Mouse (Mus musculus) kidney, postnatal 0 days (tissue): ENCODE data around the gene Capn15. TPM values are rescaled to one million over a fixed set of nuclear protein-coding genes. Genes with fewer than 3 reads are reported as not detected.

Experiments used
- ATAC-seq: fragments of 200-750 bp; cut with Nextera tagmentation; replicated peaks from 2 replicates; pipeline ENCODE4 v1.8.0; 2017; ENCODE audit warnings: low read depth, moderate number of reproducible peaks, moderate TSS enrichment, moderate library complexity; ENCODE audit not compliant: low FRiP score
- DNase-seq: peaks from one replicate; pipeline ENCODE4 v3.0.0-alpha.2; 2016; ENCODE audit warnings: low spot score
- H3K27ac ChIP-seq: fragments of 300-500 bp; sonication (generic); 2 replicates; pipeline ENCODE4 v1.5.1; 2014; ENCODE audit warnings: mild to moderate bottlenecking
- H3K27me3 ChIP-seq: fragments of 300-500 bp; sonication (generic); 2 replicates; pipeline ENCODE4 v1.6.1; 2014; ENCODE audit warnings: low read length, mixed read lengths; ENCODE audit not compliant: insufficient read depth
- H3K36me3 ChIP-seq: fragments of 300-500 bp; sonication (generic); 2 replicates; pipeline ENCODE4 v1.6.1; 2014; ENCODE audit warnings: low read length, mixed read lengths; ENCODE audit not compliant: insufficient read depth
- H3K4me1 ChIP-seq: fragments of 300-500 bp; sonication (generic); replicated peaks from 2 replicates; pipeline ENCODE4 v1.6.1; 2014; ENCODE audit warnings: antibody characterized with exemption, low read length, mixed read lengths; ENCODE audit not compliant: insufficient read depth
- H3K4me2 ChIP-seq: fragments of 300-500 bp; sonication (generic); 2 replicates; pipeline ENCODE4 v1.6.1; 2014; ENCODE audit warnings: mild to moderate bottlenecking, low read length, moderate library complexity, mixed read lengths
- H3K4me3 ChIP-seq: fragments of 300-500 bp; sonication (generic); replicated peaks from 2 replicates; pipeline ENCODE4 v1.5.1; 2014; ENCODE audit warnings: low read depth, low read length
- H3K9ac ChIP-seq: fragments of 300-500 bp; sonication (generic); 2 replicates; pipeline ENCODE4 v1.6.1; 2014; ENCODE audit warnings: low read depth, low read length
- H3K9me3 ChIP-seq: fragments of 300-500 bp; sonication (generic); replicated peaks from 2 replicates; pipeline ENCODE4 v1.6.1; 2016; ENCODE audit warnings: low read length, inconsistent platforms, mixed read lengths
- CTCF ChIP-seq: IDR thresholded peaks from 2 replicates; pipeline ENCODE4 v1.5.1; 2016; ENCODE audit warnings: antibody characterized with exemption, low read depth, mild to moderate bottlenecking, moderate library complexity
- WGBS: fragments of 180-500 bp; shearing (Covaris S2); extraction: QIAGEN DNeasy Blood & Tissue Kit; methylation state at CpG from one replicate; pipeline ENCODE4 v1.1.7; 2014; 5-methylcytosine and 5-hydroxymethylcytosine counted together
- polyA plus RNA-seq: library from polyadenylated mRNA; unstranded; fragments of >200 nt; fragmentation: Nextera tagmentation; extraction: Ambion mirVana; gene quantifications from 2 replicates; pipeline ENCODE4 v1.2.1, GENCODE M21; 2015

Capn15 gene
- polyA plus RNA-seq, 1 experiment from 2014 or later = 17.0 TPM

GRCm38 (mm10) chr17:26005731-26006450, 20.3 kb upstream of the Capn15 start:
- no peaks in the 10 kb centered on the region for H3K27me3 ChIP-seq
- H3K27ac ChIP-seq = 0 out of 2 replicates have a peak overlapping the region, but pooled peaks have one; percentile 25
- 59% methylated on average over 10 of the region's 10 CpGs for WGBS
- no peaks in the 10 kb centered on the region for H3K9me3 ChIP-seq
- TF ChIP-seq CTCF = no peak
- no peak overlapping the region for H3K4me3 ChIP-seq
- ATAC-seq = peak; percentile 37; the same call in 1 of the 2 replicates
- no peaks in the 10 kb centered on the region for H3K4me1 ChIP-seq
- peaks cover 7% of the 10 kb centered on the region; the same call in 1 of the 2 replicates for H3K36me3 ChIP-seq
- no peak overlapping the region for H3K4me2 ChIP-seq
- H3K9ac ChIP-seq = no peak overlapping the region
- DNase-seq = peak; percentile 15

GRCm38 (mm10) chr17:26004711-26005110, 19.1 kb upstream of the Capn15 start:
- H3K4me3 ChIP-seq = no peak overlapping the region
- 78% methylated on average over 15 of the region's 15 CpGs for WGBS
- H3K4me1 ChIP-seq = no peaks in the 10 kb centered on the region
- H3K27me3 ChIP-seq = no peaks in the 10 kb centered on the region
- 0 out of 2 replicates have a peak, but pooled peaks cover 3% of the 10 kb centered on the region for H3K36me3 ChIP-seq
- no peaks in the 10 kb centered on the region for H3K9me3 ChIP-seq
- ATAC-seq = peak; percentile 44; the same call in 1 of the 2 replicates
- H3K9ac ChIP-seq = no peak overlapping the region
- no peak overlapping the region for H3K27ac ChIP-seq
- TF ChIP-seq CTCF = no peak
- no peak overlapping the region for H3K4me2 ChIP-seq
- DNase-seq = no peak

DNA sequence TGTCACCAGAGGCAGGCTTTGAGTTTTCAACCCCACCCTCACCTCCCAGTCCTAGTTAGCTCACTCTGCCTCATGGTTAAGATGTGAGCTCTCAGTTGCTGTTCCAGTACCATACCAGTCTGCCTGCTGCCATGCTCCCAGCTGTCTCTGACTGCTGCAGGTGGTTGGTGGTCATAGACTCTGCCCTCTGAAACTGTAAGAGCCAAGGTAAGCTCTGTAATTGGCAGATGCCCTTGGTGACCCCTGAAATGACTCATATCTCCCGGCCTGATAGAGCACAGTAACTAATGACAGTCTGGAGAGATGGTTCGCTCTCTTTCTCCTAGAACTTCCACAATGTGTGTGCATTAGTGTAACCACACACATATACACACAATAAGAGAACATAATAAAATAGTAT, 18.3 kb upstream of the Capn15 start:
- Histone ChIP-seq H3K27me3 (no peaks in the 10 kb centered on the region), H3K4me2 (no peak overlapping the region), H3K4me1 (no peaks in the 10 kb centered on the region), H3K9me3 (no peaks in the 10 kb centered on the region), H3K9ac (no peak overlapping the region), H3K36me3 (0 out of 2 replicates have a peak, but pooled peaks cover 3% of the 10 kb centered on the region), H3K4me3 (no peak overlapping the region), H3K27ac (no peak overlapping the region)
- 82% methylated on average over 2 of the region's 2 CpGs for WGBS
- ATAC-seq (no peak), DNase-seq (no peak)
- TF ChIP-seq CTCF = no peak

DNA sequence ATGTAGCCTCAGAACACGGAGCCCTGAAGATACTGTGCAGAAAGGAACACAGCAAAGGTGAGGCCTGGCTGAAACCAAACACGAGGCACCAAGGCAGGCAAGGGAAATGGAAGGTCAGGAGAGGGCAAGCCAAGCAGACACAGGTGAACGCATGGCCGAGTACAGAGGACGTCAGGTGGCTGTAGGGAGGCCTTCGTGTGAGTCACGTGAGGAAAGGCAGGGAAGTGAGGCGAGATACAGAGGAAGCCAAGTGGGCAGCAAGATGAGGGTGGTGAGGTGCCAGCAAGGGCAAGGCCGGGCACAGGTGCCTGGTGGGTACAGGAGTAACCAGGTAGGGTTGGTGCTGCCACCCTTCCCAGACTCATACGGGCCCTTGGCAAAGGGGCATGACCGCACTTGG, 12.8 kb upstream of the Capn15 start:
- ATAC-seq = peak; percentile 78
- 57% methylated on average over 11 of the region's 11 CpGs for WGBS
- DNase-seq = no peak
- H3K36me3 ChIP-seq = peaks cover 10% of the 10 kb centered on the region; the same call in 1 of the 2 replicates
- H3K4me3 ChIP-seq = no peak overlapping the region
- H3K4me2 ChIP-seq = no peak overlapping the region
- H3K27me3 ChIP-seq = no peaks in the 10 kb centered on the region
- H3K27ac ChIP-seq = no peak overlapping the region
- H3K9me3 ChIP-seq = no peaks in the 10 kb centered on the region
- TF ChIP-seq CTCF = no peak
- H3K9ac ChIP-seq = no peak overlapping the region
- no peaks in the 10 kb centered on the region; the same call in 1 of the 2 replicates for H3K4me1 ChIP-seq

DNA sequence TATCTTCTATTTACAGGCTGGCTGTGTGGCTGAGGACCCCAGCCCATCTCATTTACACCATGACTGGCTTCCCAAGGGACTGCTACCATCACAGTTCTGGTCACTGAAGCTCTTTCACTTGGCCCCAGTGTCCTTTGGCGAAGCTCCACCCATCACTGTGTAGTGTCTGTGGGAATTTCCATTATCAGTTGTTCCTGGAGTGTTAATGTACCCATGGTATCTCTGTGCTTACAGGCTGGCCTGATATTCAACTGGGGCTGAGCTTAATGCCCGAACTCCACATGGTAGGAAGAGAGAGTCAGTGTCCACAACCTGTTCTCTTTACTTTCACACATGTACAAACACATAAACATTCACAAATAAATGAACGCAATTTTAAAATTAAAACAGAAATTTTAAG, 7.9 kb upstream of the Capn15 start:
- TF ChIP-seq CTCF = no peak
- no peaks in the 10 kb centered on the region for H3K27me3 ChIP-seq
- DNase-seq = no peak
- H3K9me3 ChIP-seq = no peaks in the 10 kb centered on the region
- H3K4me3 ChIP-seq = no peak overlapping the region
- no peak overlapping the region for H3K27ac ChIP-seq
- no peaks in the 10 kb centered on the region; the same call in 1 of the 2 replicates for H3K4me1 ChIP-seq
- H3K4me2 ChIP-seq = no peak overlapping the region
- WGBS = 91% methylated on average over 3 of the region's 3 CpGs
- ATAC-seq = no peak
- peaks cover 31% of the 10 kb centered on the region for H3K36me3 ChIP-seq
- no peak overlapping the region for H3K9ac ChIP-seq

DNA sequence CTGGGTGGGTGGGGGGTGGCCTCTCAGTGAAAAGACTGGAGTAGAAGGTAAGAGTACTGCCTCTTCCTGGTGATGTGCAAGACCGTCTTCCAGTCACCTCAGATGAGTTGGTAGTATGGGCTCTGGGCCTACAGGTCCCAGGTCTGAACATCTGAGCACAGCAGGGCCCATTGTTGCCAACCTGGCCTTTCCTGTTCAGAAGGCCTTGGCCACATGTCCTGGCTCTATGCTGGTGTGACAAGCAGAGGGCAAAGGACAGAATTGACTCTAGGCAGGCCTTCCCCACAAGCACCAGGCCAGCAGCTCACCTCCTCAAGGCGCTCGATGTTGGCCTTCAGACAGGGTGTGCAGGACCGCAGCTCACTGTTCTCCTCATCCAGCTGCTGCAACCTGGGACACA, 6.7 kb upstream of the Capn15 start:
- WGBS = 98% methylated on average over 4 of the region's 4 CpGs
- DNase-seq = no peak
- H3K27ac ChIP-seq = no peak overlapping the region
- no peak overlapping the region for H3K4me3 ChIP-seq
- no peak overlapping the region for H3K9ac ChIP-seq
- H3K4me1 ChIP-seq = no peaks in the 10 kb centered on the region
- no peak for TF ChIP-seq CTCF
- no peak overlapping the region for H3K4me2 ChIP-seq
- no peaks in the 10 kb centered on the region for H3K27me3 ChIP-seq
- H3K9me3 ChIP-seq = no peaks in the 10 kb centered on the region
- ATAC-seq = no peak
- peaks cover 25% of the 10 kb centered on the region for H3K36me3 ChIP-seq
